Comparison of ENCODE assay signal across 24 mouse cellular contexts in the genomic region with DNA sequence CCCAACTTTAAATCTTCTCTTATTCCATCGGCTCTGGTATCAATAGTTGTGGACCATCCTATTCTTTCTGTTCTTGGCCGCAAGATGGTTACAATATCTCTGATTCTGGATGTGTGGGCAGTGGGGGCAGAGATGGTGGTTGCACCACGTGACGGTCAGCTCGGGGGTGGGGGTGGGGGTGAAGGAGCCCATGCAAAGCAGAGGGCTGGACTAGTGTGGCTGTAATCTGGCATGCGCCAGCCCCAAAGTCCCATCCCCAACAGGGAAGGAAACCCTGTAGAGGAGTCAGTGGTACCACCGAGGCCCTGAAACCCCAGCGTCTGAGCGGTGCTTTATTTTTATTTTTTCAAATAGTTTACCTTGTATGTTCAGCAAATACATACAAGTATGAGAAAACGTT. TPM values are rescaled to one million over a fixed set of nuclear protein-coding genes. Genes with fewer than 3 reads are reported as not detected.
A peak's percentile ranks its signal among the peaks of the same experiment; 100 is the strongest.
DNase-seq lines count a peak whose midpoint lies in the region; ATAC-seq and TF ChIP-seq lines count a peak whose summit lies in the region.
"Had no signal": no experiment of that assay in that cellular context is flagged by ENCODE, and none has a peak within 500 bp of the region (broad histone marks: within the 10 kb centered on the region; RNA-seq: fewer than 3 reads in every experiment).

No protein-coding gene starts in this region.

- DNase-seq in forebrain, embryonic 10.5 days (ENCODE audit: extremely low spot score, low spot score), result peak; percentile 47
- DNase-seq in forebrain, postnatal 0 days, result no peak
- peak; percentile 62 for DNase-seq in hindbrain, embryonic 10.5 days (ENCODE audit: low spot score)
- DNase-seq in midbrain, embryonic 11.5 days (ENCODE audit: low spot score, missing footprints), result peak; percentile 89
- no peak for DNase-seq in neural tube, embryonic 10.5 days (ENCODE audit: extremely low spot score, low spot score)
- DNase-seq: adrenal gland, postnatal 10 days; cerebellum, adult 11 months; cerebellum, adult 8-10 months; cerebellum, postnatal 25 days; gastrocnemius, postnatal 14 days; heart, postnatal 36 days had no signal

- H3K9ac ChIP-seq in forebrain, postnatal 0 days, result no peak overlapping the region
- no peak overlapping the region for H3K9ac ChIP-seq in hindbrain, embryonic 13.5 days
- H3K9ac ChIP-seq in midbrain, embryonic 11.5 days (ENCODE audit: low read length), result no peak overlapping the region
- H3K9ac ChIP-seq in midbrain, embryonic 15.5 days, result no peak overlapping the region
- no peak overlapping the region for H3K9ac ChIP-seq in neural tube, embryonic 12.5 days
- H3K9ac ChIP-seq: embryonic facial prominence, embryonic 12.5 days; heart, embryonic 13.5 days; hindbrain, embryonic 14.5 days had no signal

- H3K9me3 ChIP-seq in forebrain, embryonic 10.5 days, result peaks cover 6% of the 10 kb centered on the region; the same call in 1 of the 2 replicates
- H3K9me3 ChIP-seq in forebrain, postnatal 0 days (ENCODE audit: low read length), result no peaks in the 10 kb centered on the region
- no peaks in the 10 kb centered on the region for H3K9me3 ChIP-seq in hindbrain, embryonic 10.5 days
- H3K9me3 ChIP-seq in hindbrain, embryonic 13.5 days, result no peaks in the 10 kb centered on the region
- H3K9me3 ChIP-seq in midbrain, embryonic 11.5 days (ENCODE audit: control insufficient read depth, low read length), result no peaks in the 10 kb centered on the region
- no peaks in the 10 kb centered on the region for H3K9me3 ChIP-seq in midbrain, embryonic 15.5 days
- H3K9me3 ChIP-seq in neural tube, embryonic 12.5 days, result no peaks in the 10 kb centered on the region
- H3K9me3 ChIP-seq: embryonic facial prominence, embryonic 12.5 days had no signal

- 0 out of 2 replicates have a peak, but pooled peaks cover 5% of the 10 kb centered on the region for H3K36me3 ChIP-seq in forebrain, embryonic 10.5 days (replicated peaks)
- H3K36me3 ChIP-seq in forebrain, postnatal 0 days (ENCODE audit: insufficient read depth), result no peaks in the 10 kb centered on the region
- H3K36me3 ChIP-seq in hindbrain, embryonic 10.5 days, result no peaks in the 10 kb centered on the region
- no peaks in the 10 kb centered on the region for H3K36me3 ChIP-seq in hindbrain, embryonic 13.5 days
- no peaks in the 10 kb centered on the region for H3K36me3 ChIP-seq in midbrain, embryonic 11.5 days (ENCODE audit: control insufficient read depth, insufficient read depth, low read length)
- no peaks in the 10 kb centered on the region for H3K36me3 ChIP-seq in midbrain, embryonic 15.5 days (replicated peaks)
- no peaks in the 10 kb centered on the region for H3K36me3 ChIP-seq in neural tube, embryonic 12.5 days
- H3K36me3 ChIP-seq: embryonic facial prominence, embryonic 12.5 days; heart, embryonic 13.5 days had no signal

- no peak for ATAC-seq in forebrain, postnatal 0 days
- no peak for ATAC-seq in hindbrain, embryonic 13.5 days (ENCODE audit: low FRiP score)
- peak; percentile 88 for ATAC-seq in midbrain, embryonic 11.5 days (ENCODE audit: low FRiP score)
- ATAC-seq in midbrain, embryonic 15.5 days (replicated peaks), result no peak
- no peak for ATAC-seq in neural tube, embryonic 12.5 days (ENCODE audit: low FRiP score, low read depth)
- ATAC-seq: forebrain, embryonic 14.5 days; intestine, embryonic 16.5 days had no signal

- peak overlapping the region; percentile 23; the same call in 1 of the 2 replicates for H3K4me3 ChIP-seq in forebrain, embryonic 10.5 days
- H3K4me3 ChIP-seq in forebrain, postnatal 0 days (ENCODE audit: low read depth, low read length), result no peak overlapping the region
- peak overlapping the region; percentile 24; the same call in 1 of the 2 replicates for H3K4me3 ChIP-seq in hindbrain, embryonic 10.5 days
- H3K4me3 ChIP-seq in hindbrain, embryonic 13.5 days, result no peak overlapping the region
- H3K4me3 ChIP-seq in midbrain, embryonic 11.5 days (ENCODE audit: low read depth, low read length), result no peak overlapping the region
- H3K4me3 ChIP-seq in midbrain, embryonic 15.5 days, result no peak overlapping the region
- no peak overlapping the region for H3K4me3 ChIP-seq in neural tube, embryonic 12.5 days
- H3K4me3 ChIP-seq: embryonic facial prominence, embryonic 12.5 days; heart, embryonic 13.5 days had no signal

- TF ChIP-seq CTCF in forebrain, postnatal 0 days (IDR thresholded peaks at IDR 0.05; ENCODE audit: low read depth), result no peak

- peaks cover 58% of the 10 kb centered on the region for H3K4me1 ChIP-seq in forebrain, embryonic 10.5 days
- H3K4me1 ChIP-seq in forebrain, postnatal 0 days (ENCODE audit: insufficient read depth), result no peaks in the 10 kb centered on the region
- peaks cover 54% of the 10 kb centered on the region for H3K4me1 ChIP-seq in hindbrain, embryonic 10.5 days (replicated peaks)
- peaks cover 15% of the 10 kb centered on the region for H3K4me1 ChIP-seq in hindbrain, embryonic 13.5 days (replicated peaks)
- peaks cover 18% of the 10 kb centered on the region for H3K4me1 ChIP-seq in midbrain, embryonic 11.5 days (ENCODE audit: control insufficient read depth, insufficient read depth, low read length)
- peaks cover 5% of the 10 kb centered on the region; the same call in 1 of the 2 replicates for H3K4me1 ChIP-seq in midbrain, embryonic 15.5 days
- H3K4me1 ChIP-seq in neural tube, embryonic 12.5 days, result peaks cover 11% of the 10 kb centered on the region
- H3K4me1 ChIP-seq: embryonic facial prominence, embryonic 12.5 days; heart, embryonic 13.5 days had no signal

- no peak overlapping the region for H3K4me2 ChIP-seq in forebrain, postnatal 0 days (ENCODE audit: low read depth)
- no peak overlapping the region for H3K4me2 ChIP-seq in hindbrain, embryonic 13.5 days
- H3K4me2 ChIP-seq in midbrain, embryonic 11.5 days, result peak overlapping the region; percentile 32; the same call in 1 of the 2 replicates
- no peak overlapping the region for H3K4me2 ChIP-seq in midbrain, embryonic 15.5 days
- H3K4me2 ChIP-seq in neural tube, embryonic 12.5 days (replicated peaks), result peak overlapping the region; percentile 30
- H3K4me2 ChIP-seq: embryonic facial prominence, embryonic 12.5 days; heart, embryonic 13.5 days; hindbrain, embryonic 14.5 days had no signal

- 11% methylated on average over 10 of the region's 10 CpGs for WGBS in forebrain, embryonic 10.5 days
- 31% methylated on average over 10 of the region's 10 CpGs for WGBS in forebrain, postnatal 0 days
- WGBS in hindbrain, embryonic 10.5 days, result 12% methylated on average over 10 of the region's 10 CpGs
- WGBS in hindbrain, embryonic 13.5 days, result 13% methylated on average over 10 of the region's 10 CpGs
- WGBS in midbrain, embryonic 11.5 days, result 9% methylated on average over 10 of the region's 10 CpGs
- WGBS in midbrain, embryonic 15.5 days, result 15% methylated on average over 10 of the region's 10 CpGs
- 11% methylated on average over 10 of the region's 10 CpGs for WGBS in neural tube, embryonic 12.5 days

- peaks cover 77% of the 10 kb centered on the region for H3K27me3 ChIP-seq in forebrain, embryonic 10.5 days (ENCODE audit: poor library complexity, severe bottlenecking)
- H3K27me3 ChIP-seq in forebrain, postnatal 0 days (ENCODE audit: insufficient read depth, low read length), result peaks cover 16% of the 10 kb centered on the region
- peaks cover 66% of the 10 kb centered on the region for H3K27me3 ChIP-seq in hindbrain, embryonic 10.5 days (ENCODE audit: insufficient read depth, poor library complexity, severe bottlenecking)
- peaks cover 77% of the 10 kb centered on the region for H3K27me3 ChIP-seq in hindbrain, embryonic 13.5 days
- peaks cover 5% of the 10 kb centered on the region for H3K27me3 ChIP-seq in midbrain, embryonic 11.5 days (ENCODE audit: control insufficient read depth, insufficient read depth, low read length)
- H3K27me3 ChIP-seq in midbrain, embryonic 15.5 days (replicated peaks), result peaks cover 43% of the 10 kb centered on the region
- peaks cover 65% of the 10 kb centered on the region for H3K27me3 ChIP-seq in neural tube, embryonic 12.5 days (replicated peaks)

- peak overlapping the region; percentile 71; the same call in 1 of the 2 replicates for H3K27ac ChIP-seq in forebrain, embryonic 10.5 days
- no peak overlapping the region for H3K27ac ChIP-seq in forebrain, postnatal 0 days (ENCODE audit: low read depth, low read length)
- H3K27ac ChIP-seq in hindbrain, embryonic 10.5 days, result peak overlapping the region; percentile 9; the same call in 1 of the 2 replicates
- no peak overlapping the region for H3K27ac ChIP-seq in hindbrain, embryonic 13.5 days
- H3K27ac ChIP-seq in midbrain, embryonic 11.5 days (ENCODE audit: low read depth, low read length), result no peak overlapping the region
- no peak overlapping the region for H3K27ac ChIP-seq in midbrain, embryonic 15.5 days
- no peak overlapping the region for H3K27ac ChIP-seq in neural tube, embryonic 12.5 days
- H3K27ac ChIP-seq: embryonic facial prominence, embryonic 12.5 days; heart, embryonic 13.5 days; hindbrain, embryonic 14.5 days had no signal

RNA-seq across cellular contexts. Expression of a gene that starts 12.9 kb away (rescaled TPM):
- polyA plus RNA-seq in forebrain, embryonic 10.5 days (2016; fragmentation: Nextera tagmentation; extraction: Ambion mirVana), result 4.2 and 4.3 TPM in 2 replicates
- 22.5 and 36.5 TPM in 2 replicates for total RNA-seq in forebrain, postnatal 0 days (2014; rRNA removed)
- 2.6 and 4.3 TPM in 2 replicates for polyA plus RNA-seq in forebrain, postnatal 0 days (2015; fragmentation: Nextera tagmentation; extraction: Ambion mirVana)
- polyA plus RNA-seq in hindbrain, embryonic 10.5 days (2016; fragmentation: Nextera tagmentation; extraction: Ambion mirVana), result 2.5 and 2.6 TPM in 2 replicates
- 2.0 and 2.4 TPM in 2 replicates for polyA plus RNA-seq in hindbrain, embryonic 13.5 days (2015; fragmentation: Nextera tagmentation; extraction: Ambion mirVana)
- 8.2 and 8.7 TPM in 2 replicates for polyA plus RNA-seq in midbrain, embryonic 11.5 days (2014; fragmentation: Nextera tagmentation; extraction: Ambion mirVana)
- 2.2 and 2.4 TPM in 2 replicates for polyA plus RNA-seq in midbrain, embryonic 15.5 days (2015; fragmentation: Nextera tagmentation; extraction: Ambion mirVana)
- polyA plus RNA-seq in neural tube, embryonic 12.5 days (2016; fragmentation: Nextera tagmentation; extraction: Ambion mirVana), result 1.9 and 2.0 TPM in 2 replicates
- total RNA-seq: adrenal gland, postnatal 10 days; gastrocnemius, adult 18-20 months; gastrocnemius, postnatal 14 days; heart, postnatal 36 days; MEL had no signal
- polyA plus RNA-seq: C2C12; gonadal fat pad, adult 2 months; heart, embryonic 13.5 days; heart, postnatal 0 days; intestine, embryonic 16.5 days had no signal

Comparison
In these comparisons a context has a peak if more than half of its experiments do, and no peak if none do; other contexts are left out.
1. DNase-seq: peak in forebrain, embryonic 10.5 days (single experiment), hindbrain, embryonic 10.5 days (single experiment) and midbrain, embryonic 11.5 days (single experiment); none in forebrain, postnatal 0 days (single experiment) and neural tube, embryonic 10.5 days (single experiment).
2. H3K27ac ChIP-seq: peak in forebrain, embryonic 10.5 days (single experiment) and hindbrain, embryonic 10.5 days (single experiment); none in forebrain, postnatal 0 days (single experiment), hindbrain, embryonic 13.5 days (single experiment), midbrain, embryonic 11.5 days (single experiment), midbrain, embryonic 15.5 days (single experiment) and neural tube, embryonic 12.5 days (single experiment).
3. H3K4me3 ChIP-seq: peak in forebrain, embryonic 10.5 days (single experiment) and hindbrain, embryonic 10.5 days (single experiment); none in forebrain, postnatal 0 days (single experiment), hindbrain, embryonic 13.5 days (single experiment), midbrain, embryonic 11.5 days (single experiment), midbrain, embryonic 15.5 days (single experiment) and neural tube, embryonic 12.5 days (single experiment).
4. H3K4me2 ChIP-seq: peak in midbrain, embryonic 11.5 days (single experiment) and neural tube, embryonic 12.5 days (single experiment); none in forebrain, postnatal 0 days (single experiment), hindbrain, embryonic 13.5 days (single experiment) and midbrain, embryonic 15.5 days (single experiment).